Mouse (Mus musculus) CD4-positive helper T cell, adult 2 months (primary cell): ENCODE measurements around the gene Borcs8.
A peak's percentile ranks its signal among the peaks of the same experiment; 100 is the strongest.

Source experiments
- DNase-seq: peaks from one replicate; pipeline ENCODE4 v3.0.0-alpha.2; 2012; ENCODE audit warnings: low read depth, missing footprints, low spot score

Borcs8 gene

GRCm38 (mm10) chr8:70178231-70178630 lies 38.9 kb downstream of the Borcs8 start:
- no peak for DNase-seq

- peak; percentile 34 for DNase-seq
These were observed 39.8 kb downstream of the Borcs8 start for GRCm38 (mm10) chr8:70179082-70179481.

- DNase-seq, result no peak
These were observed 42.1 kb downstream of the Borcs8 start for GRCm38 (mm10) chr8:70181212-70181902.

- DNase-seq, result no peak
These were observed 42.6 kb downstream of the Borcs8 start for GRCm38 (mm10) chr8:70181903-70182252.

GRCm38 (mm10) chr8:70183194-70183593 lies 43.9 kb downstream of the Borcs8 start:
- DNase-seq, result no peak

GRCm38 (mm10) chr8:70188707-70189106 lies 49.4 kb downstream of the Borcs8 start:
- no peak for DNase-seq

- no peak for DNase-seq
These were observed 53.9 kb downstream of the Borcs8 start for GRCm38 (mm10) chr8:70193238-70193637.

- DNase-seq, result no peak
These were observed 54.9 kb downstream of the Borcs8 start for GRCm38 (mm10) chr8:70194191-70194590.

GRCm38 (mm10) chr8:70195762-70196161 lies 56.5 kb downstream of the Borcs8 start:
- DNase-seq, result no peak
